Comparison of ENCODE assay signal across 16 mouse cellular contexts in genomic region chr11:119824072-119824649, GRCm38 (mm10).
DNase-seq lines count a peak whose midpoint lies in the region; TF ChIP-seq lines count a peak whose summit lies in the region.
"Had no signal": no experiment of that assay in that cellular context is flagged by ENCODE, and none has a peak within 500 bp of the region (broad histone marks: within the 10 kb centered on the region; RNA-seq: fewer than 3 reads in every experiment).

No protein-coding gene starts in this region.

- no peak for TF ChIP-seq POLR2A in myocyte (IDR thresholded peaks at IDR 0.05; ENCODE audit: insufficient read length, low read depth)

- H3K79me2 ChIP-seq in myocyte (ENCODE audit: control insufficient read depth, insufficient read depth), result no peaks in the 10 kb centered on the region

- H3K4me3 ChIP-seq in myocyte, result no peak overlapping the region
- H3K4me3 ChIP-seq: embryonic facial prominence, embryonic 12.5 days; heart, adult 2 months; heart, embryonic 15.5 days; liver, embryonic 12.5 days; midbrain, embryonic 15.5 days had no signal

- peaks cover 26% of the 10 kb centered on the region for H3K36me3 ChIP-seq in myocyte (ENCODE audit: control insufficient read depth, insufficient read depth)
- H3K36me3 ChIP-seq: midbrain, embryonic 15.5 days had no signal

- intact Hi-C loops in left cerebral cortex, postnatal 4 days (cut with DNase I), result no loop called here

- H3ac ChIP-seq in myocyte (ENCODE audit: control insufficient read depth, insufficient read length), result no peak overlapping the region

- no peak overlapping the region for H3K4me2 ChIP-seq in myocyte (ENCODE audit: low read depth)
- H3K4me2 ChIP-seq: embryonic facial prominence, embryonic 12.5 days; heart, embryonic 15.5 days; liver, embryonic 12.5 days; lung, embryonic 14.5 days; midbrain, embryonic 15.5 days had no signal

- DNase-seq in left cerebral cortex, postnatal 4 days, result peak; percentile 77
- DNase-seq in left cerebral cortex, adult 8-10 months (ENCODE audit: low spot score in 2 of 2), result no peak
- peak; percentile 90 for DNase-seq in cerebellum, adult 11-12 months
- peak; percentile 92 to 94 for DNase-seq in cerebellum, postnatal 10 days
- DNase-seq in testis, postnatal 14 days (ENCODE audit: low spot score), result no peak
- no peak for DNase-seq in embryo, embryonic 10.5 days (ENCODE audit: low spot score)
- DNase-seq: heart, adult 2 months; kidney, adult 2 months; kidney, postnatal 25 days; lung, embryonic 14.5 days; thymus, postnatal 14 days had no signal

- H3K27me3 ChIP-seq in myocyte (ENCODE audit: control insufficient read depth, insufficient read depth, insufficient read length), result no peaks in the 10 kb centered on the region
- H3K27me3 ChIP-seq: embryonic facial prominence, embryonic 12.5 days; heart, embryonic 15.5 days; liver, embryonic 12.5 days; midbrain, embryonic 15.5 days had no signal

TF ChIP-seq in myocyte, 11 proteins besides CTCF, POLR2A, EP300 and RAD21:
- TF ChIP-seq TCF12 (IDR thresholded peaks at IDR 0.05; ENCODE audit: insufficient read depth, poor library complexity, severe bottlenecking) (no peak), POLR2AphosphoS2 (IDR thresholded peaks at IDR 0.05; ENCODE audit: insufficient read length, low read depth) (no peak), SRF (IDR thresholded peaks at IDR 0.05; ENCODE audit: control insufficient read depth, insufficient read length, low read depth) (no peak), CEBPB (IDR thresholded peaks at IDR 0.05; ENCODE audit: insufficient read depth, poor library complexity, severe bottlenecking) (no peak), E2F4 (IDR thresholded peaks at IDR 0.05; ENCODE audit: insufficient read depth) (no peak), REST (IDR thresholded peaks at IDR 0.05; ENCODE audit: insufficient read depth, insufficient read length) (no peak), MAX (IDR thresholded peaks at IDR 0.05; ENCODE audit: low read depth) (no peak), TCF3 (IDR thresholded peaks at IDR 0.05; ENCODE audit: insufficient read length, low read depth) (peak; percentile 30), MYOD1 (IDR thresholded peaks at IDR 0.05; ENCODE audit: control insufficient read depth in 1 of 3, insufficient read length in 2 of 3, low read depth in 2 of 3) (peak in 2 of 3 experiments; percentile 82 to 89), USF1 (IDR thresholded peaks at IDR 0.05; ENCODE audit: low read depth) (no peak), MYOG (IDR thresholded peaks at IDR 0.05; ENCODE audit: control insufficient read depth in 1 of 3, insufficient read depth in 1 of 3, insufficient read length in 2 of 3, low read depth in 2 of 3) (peak in 2 of 3 experiments; percentile 56 to 83)

Comparison
In these comparisons a context has a peak if more than half of its experiments do, and no peak if none do; other contexts are left out.
1. DNase-seq: peak in left cerebral cortex, postnatal 4 days (single experiment), cerebellum, adult 11-12 months (single experiment) and cerebellum, postnatal 10 days (2 of 2); none in left cerebral cortex, adult 8-10 months (0 of 2), testis, postnatal 14 days (single experiment) and embryo, embryonic 10.5 days (single experiment).